Mouse (Mus musculus): ENCODE measurements around the gene Peli2.

Peli2 gene

DNA sequence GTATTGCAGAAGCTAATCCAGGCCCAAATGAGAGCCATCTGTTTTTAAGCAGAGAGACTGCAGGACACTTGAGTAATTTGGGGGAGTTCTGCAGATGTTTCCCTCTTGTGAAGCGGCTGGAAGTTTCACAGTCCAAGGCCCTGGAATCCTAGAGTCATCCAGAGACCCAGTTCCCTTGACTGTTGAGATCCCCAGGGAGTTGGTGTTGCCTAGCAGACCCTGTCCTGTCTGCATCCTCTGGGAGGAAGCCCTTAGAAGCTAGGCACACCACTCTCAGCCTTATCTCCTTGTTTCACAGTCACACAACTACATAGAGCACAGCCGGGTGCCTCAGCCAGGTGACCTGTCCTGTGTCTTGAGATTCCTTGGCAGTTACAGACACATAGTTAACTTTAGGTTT, 30.9 kb downstream of the Peli2 start:
- no peak for DNase-seq (ENCODE audit: low spot score)

DNA sequence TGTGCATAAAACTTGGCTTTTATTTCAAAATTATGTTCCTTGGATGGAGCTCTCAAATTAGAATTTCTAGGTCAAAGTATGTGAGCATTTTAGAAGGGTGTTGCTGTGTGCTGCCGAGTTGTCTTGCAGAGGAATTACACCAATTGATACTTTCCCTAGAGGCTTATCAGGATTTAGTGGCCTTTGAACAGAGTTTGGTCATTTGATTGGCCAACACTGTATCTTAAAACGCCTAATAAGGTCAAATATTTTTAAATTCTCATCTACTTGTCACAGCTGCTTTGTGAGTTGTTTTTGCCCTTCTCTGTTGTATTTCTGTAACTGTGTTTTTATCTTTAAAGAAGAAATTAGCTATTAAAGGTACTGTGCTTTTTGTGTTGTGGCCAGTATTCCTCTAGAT, 32.4 kb downstream of the Peli2 start:
- no peak for DNase-seq (ENCODE audit: low spot score)

DNA sequence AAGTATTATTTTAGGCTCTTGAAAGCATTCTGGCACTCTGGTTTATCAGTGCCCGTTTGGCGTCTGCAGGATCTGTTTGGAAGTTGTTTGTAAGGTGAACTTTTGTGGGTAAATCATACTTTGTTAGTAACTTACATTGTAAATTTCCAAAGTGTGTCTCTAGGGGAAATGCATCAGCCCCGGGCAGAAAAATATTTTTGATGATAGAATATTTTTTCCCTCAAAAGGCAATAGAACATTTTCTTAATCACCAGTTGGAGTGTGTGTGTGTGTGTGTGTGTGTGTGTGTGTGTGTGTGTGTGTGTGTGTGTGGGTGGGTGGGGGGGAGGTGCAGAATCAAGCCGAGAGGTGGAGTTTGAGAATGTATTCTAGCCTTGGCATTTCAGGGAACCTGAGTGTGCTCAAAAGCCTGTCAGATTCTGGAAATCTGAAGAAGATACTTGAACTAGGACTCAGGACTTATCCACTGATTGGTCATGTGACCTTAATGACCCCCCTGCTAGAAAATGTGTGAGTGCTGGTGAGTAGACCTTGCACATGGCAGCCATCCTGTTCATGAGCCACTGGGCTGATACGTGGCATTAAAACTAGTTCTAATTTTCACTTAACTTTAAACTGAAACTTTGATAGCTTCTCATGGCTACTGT, 33.4 kb downstream of the Peli2 start:
- DNase-seq (ENCODE audit: low spot score), result no peak

DNA sequence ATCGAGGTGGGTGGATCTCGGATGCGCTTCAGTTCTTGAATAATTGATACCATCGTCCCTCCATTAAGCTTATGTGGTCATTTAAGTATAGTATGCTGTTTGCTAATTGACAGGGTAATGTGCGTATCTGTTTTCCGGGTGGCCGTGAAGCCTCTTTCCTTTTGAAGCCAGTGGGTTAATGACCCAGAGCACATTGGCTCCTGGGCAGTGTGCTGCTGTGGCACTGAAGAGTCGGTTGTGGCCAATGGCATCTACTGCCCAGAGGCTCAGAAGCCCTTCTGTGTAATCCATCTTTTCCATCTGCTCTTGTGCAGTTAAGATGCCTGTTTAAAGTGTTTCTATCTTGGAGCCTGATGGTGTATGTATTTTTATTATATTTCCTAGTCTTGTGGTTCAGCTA, 34.0 kb downstream of the Peli2 start:
- DNase-seq (ENCODE audit: low spot score), result no peak

DNA sequence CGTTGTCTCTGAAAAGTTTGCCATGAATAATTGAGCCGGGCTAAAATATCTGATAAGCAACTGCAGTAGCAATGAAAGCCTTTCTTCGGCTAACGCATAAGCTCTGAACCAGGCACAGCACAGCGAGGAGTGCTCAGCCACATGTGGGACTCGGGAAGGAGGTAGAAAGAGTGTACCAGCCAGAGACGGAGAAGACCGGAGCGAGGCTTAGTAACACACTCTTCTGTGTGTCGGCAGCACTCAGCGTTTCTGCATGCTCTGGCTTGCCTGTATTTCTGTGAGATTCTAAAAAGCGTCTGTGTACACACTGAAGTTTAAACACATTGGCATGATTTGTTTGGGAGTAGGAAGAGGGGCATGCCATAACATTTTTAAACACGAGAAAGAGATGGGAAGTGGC, 34.5 kb downstream of the Peli2 start:
- DNase-seq (ENCODE audit: low spot score), result no peak

DNA sequence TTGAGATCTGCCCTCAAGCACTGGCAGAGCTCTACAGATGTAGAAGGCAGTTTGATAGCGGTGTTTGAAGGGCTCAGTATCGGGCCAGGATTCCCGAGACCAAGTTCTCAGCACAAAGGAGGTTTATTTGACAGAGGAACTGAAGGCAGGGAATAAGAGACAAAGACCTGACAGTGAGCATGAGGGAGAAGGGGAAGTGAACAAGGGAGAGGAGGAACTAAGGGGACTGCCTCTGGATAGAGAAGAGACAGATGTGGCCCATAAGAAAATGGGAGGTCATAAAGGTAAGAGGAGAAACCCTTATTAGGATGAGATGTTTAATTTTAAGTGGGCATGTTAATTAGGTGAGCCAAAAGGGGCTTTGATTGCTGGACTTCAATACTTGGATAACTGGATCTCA, 36.5 kb downstream of the Peli2 start:
- DNase-seq (ENCODE audit: low spot score), result no peak

DNA sequence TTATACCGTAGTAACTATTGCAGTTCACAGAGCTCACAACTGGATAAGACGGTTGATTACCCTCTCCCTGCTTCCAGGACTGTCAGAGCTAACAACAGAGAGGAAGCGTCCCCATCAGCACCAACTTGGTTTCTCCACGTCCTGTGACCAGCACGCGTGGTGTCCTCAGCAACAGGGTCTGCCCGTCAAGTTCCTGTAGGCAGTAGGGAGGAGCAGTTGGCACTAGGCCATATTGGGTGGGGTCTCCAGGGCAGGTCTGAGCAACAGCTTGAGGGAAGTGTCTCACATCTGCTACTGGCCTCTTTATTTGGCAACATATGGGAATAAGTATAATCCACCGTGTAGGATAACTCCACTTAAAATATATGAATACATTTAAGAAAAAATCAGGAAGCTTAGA, 37.2 kb downstream of the Peli2 start:
- DNase-seq (ENCODE audit: low spot score), result no peak

DNA sequence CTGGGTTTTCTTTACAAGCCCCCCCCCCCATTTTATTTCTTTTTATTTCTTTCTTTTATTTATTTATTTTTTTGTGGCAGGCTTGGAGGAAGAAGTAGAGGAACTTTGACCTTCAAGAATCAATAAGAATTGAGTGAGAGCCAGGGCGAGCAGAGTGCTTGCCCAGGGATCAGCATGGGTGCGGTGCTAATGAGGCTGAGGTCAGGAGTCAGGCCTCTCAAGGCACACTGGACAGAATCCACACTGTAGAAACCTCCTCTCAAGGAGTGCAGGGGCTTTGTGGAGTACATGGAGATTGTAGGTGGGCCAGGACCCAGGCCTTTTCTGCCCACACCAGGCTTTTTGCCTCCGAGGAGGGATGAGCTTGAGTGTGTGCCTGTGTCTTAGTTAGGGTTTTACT, 38.8 kb downstream of the Peli2 start:
- DNase-seq (ENCODE audit: low spot score), result no peak

DNA sequence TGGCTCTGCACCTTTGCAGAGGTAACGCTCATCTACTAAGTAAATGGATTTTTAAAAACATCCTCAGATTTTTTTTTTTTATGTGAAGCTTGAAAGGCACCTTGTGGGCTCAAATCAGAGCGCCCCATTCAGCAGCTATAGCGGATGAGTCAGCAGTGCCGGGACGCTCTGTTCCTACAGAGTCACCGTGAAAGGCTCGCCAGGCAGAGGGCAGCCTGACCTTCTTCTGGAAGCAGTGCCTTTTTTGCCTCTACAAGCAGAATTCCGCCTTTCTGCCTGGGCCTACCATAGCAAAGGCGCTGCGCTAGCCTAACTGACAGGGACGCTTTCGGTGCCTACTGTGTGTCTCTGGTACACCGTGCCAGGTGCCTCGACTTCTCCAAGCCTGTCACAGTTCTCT, 41.8 kb downstream of the Peli2 start:
- DNase-seq (ENCODE audit: low spot score), result no peak

DNA sequence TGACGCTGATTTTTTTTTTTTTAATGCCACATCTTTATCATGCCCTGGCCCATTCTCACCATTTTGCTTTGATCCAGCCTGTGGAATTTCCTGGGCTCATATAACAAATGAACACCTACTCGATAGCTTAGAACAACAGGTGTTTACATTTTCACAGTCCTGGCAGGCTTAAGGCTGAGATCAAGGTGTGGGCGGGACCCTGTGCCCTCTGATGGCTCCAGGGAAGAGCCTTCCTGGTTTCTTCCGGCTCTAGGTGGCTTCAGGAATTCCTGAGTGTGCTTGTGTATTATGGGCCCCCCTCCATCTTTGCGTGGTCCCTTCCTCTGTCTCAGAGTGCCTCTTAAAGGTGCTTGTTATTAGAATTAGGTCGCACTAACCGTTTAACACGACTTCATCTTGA, 44.3 kb downstream of the Peli2 start:
- DNase-seq (ENCODE audit: low spot score), result no peak

DNA sequence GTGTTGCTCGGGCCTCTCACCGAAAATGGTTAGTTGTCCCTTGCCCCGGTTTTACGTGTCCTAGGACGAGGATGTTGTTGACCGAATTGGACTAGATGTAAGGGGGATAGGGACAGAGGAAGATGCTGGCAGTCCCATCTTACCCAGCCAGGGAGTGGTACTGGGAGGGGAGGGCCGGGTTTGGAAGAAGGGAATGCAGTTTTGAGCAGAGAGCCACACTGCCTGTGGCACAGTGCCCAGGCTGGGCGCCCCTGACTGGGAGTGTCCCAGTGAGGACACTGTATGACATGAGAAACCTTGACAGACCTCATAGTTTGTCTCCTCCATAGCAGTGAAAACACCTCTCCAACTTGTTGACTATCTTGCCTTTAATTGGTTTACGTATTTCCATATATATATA, 45.8 kb downstream of the Peli2 start:
- no peak for DNase-seq (ENCODE audit: low spot score)

DNA sequence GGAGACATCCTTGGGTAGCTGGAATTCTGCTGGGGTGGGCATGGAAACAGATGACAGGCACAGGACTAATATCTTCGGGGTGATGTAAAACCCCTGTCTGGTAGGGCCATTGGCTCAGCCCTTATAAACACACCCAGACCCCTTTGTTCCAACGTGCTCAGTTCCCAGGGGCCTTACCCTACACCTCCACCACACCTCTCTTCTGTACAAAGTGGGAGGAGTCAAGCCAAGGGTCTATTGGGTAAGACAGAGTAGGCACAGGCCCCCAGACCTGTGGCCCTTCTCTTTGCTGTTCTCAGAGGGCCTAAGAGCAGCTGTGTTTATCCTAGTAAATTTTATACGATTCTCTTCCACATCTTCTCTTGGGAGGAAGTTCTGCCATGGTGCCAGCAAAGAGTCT, 46.4 kb downstream of the Peli2 start:
- DNase-seq (ENCODE audit: low spot score), result no peak

DNA sequence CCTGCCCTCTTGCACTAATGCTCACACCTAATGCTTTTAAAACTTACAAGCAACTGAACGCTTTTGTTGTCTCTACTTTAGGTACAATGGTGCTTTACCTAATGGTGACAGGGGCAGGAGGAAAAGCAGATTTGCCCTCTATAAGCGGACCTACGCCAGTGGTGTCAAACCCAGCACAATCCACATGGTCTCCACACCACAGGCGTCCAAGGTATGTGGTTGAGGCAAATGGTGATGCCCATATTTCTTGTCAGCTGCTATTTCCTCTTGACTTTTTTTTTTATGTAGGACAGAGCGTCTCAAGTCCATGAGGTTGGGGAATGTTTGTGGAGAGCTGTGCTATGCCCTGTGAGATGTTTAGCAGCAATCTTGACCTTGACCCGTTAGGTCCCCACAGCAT, 47.5 kb downstream of the Peli2 start:
- no peak for DNase-seq (ENCODE audit: low spot score)

DNA sequence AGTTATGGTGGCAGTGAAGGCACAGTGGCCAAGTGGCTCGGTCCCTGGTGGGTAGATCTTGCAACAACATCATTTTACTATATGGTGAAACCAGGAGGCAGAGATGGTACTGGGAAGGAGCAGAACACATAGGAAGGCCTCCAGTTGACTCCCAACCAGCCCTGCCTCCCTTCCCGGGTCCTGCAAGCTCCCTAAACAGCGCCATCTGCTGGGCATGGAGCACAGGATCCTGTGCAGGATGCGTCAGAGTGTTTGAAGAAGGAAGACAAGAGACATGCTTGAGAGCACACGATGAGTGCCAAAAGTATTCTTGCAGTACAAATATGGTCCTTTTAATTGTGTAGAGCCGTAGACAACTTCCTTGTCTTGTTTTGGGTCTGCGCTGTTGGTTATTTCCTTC, 49.3 kb downstream of the Peli2 start:
- DNase-seq (ENCODE audit: low spot score), result peak; percentile 83

DNA sequence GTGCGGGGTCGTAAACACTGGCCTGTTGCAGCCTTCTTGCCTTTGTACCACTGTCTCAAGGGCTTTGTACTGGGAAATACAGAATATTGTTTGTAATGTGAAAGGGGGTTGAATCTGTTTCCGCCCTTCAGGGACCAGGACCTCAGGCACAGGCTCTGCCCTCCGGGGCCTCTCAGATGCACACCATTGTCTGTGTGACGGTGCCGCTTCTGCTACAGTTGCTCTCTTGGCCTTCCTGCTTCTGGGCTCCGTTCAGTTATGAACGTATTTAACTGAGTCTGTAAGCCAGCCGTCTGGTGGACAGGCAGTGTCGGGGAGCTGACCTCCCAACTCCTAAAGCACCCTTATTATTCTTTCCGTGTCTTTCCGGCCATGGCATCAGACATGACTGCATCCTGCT, 50.6 kb downstream of the Peli2 start:
- no peak for DNase-seq (ENCODE audit: low spot score)

DNA sequence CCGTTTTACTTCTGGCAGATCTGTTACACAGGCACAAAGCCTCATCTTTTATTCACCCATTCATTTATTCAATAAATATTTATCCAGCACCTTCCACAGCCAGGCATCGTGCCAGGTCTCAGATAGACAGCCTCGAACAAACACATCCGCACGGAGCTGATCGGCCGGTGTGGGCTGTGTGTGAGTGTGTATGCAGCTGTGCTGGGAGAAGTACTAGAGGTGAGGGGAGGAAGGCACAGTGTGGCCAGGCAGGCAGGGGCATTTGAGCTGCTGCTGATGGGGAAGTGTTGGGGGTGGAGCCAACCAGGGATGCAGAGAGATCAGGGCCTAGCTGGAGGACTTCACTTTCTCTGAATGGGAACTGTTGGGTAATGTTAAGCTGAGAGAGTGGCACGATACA, 51.4 kb downstream of the Peli2 start:
- no peak for DNase-seq (ENCODE audit: low spot score)

DNA sequence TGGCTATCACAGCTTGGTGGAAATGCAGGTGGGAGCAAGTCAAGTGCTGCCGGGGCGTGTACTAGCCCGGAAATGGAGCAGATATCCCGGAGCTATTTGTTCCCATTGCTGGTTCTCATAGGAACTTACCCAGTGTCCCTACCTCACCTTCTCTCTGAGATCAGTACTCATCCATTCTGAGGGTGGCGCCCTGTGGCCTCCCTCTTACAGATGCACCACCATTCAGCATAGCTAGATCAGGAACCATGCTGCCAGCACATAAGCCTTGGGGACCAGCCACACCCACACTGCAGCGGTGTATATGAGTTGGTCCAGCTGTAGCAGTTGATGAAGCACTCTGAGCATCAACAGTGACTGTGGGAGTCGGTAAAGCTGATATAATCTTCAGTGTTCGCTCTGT, 52.3 kb downstream of the Peli2 start:
- DNase-seq (ENCODE audit: low spot score), result no peak

DNA sequence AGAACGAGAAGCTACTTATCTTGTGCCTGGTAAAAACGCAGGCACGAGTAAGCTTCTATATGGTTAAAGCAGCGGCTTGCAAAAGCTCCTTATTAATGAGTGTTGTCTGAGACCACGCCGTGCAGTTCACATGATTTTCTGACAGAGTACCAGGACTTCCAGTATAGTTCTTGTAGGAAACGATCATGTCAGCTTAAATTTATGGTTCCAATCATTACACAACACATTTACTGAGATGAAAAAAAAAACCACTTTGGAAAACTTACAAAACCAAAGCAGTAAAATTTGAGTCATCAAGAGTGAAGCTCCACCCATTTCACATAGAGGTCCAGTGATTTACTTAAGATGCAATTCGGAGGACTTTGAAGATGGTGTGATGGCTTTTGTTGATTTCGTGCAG, 53.2 kb downstream of the Peli2 start:
- DNase-seq (ENCODE audit: low spot score), result no peak

DNA sequence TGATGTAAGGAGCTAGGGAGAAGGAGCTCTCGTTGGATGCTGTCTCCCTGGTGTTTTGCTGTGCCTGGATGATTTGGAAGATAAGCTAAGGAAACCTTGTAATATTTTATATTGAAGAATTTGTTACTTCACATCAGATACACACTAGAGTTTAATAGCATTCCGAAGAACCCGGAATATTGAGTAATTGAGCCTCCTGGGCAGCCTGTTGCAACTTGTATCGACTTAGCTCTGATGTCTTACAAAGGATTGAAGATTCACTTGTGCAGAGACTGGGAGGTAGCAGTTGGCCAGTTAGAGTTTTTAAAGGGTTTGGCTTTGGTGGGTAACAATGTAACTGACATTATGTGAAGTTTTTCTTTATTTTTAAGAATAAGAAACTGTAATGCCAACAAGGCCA, 53.7 kb downstream of the Peli2 start:
- DNase-seq (ENCODE audit: low spot score), result no peak

DNA sequence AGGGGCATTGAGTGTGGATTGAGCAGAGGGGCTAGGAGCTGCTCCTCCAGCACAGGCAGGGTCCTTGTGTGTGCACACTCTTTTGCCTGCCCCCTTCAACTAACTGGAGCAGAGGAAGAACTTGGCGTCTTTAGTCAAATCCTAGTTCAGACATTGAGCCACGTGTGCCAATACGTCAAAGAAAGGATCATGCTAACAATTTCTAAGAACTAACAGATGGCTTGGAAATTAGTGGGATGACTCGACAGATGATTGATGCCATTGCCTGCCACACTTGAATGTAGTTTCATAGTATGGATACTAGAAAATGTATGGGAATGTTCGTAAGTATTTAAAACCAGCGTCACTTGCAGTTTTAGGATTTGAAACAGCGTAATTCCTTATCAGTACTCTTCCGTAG, 54.5 kb downstream of the Peli2 start:
- no peak for DNase-seq (ENCODE audit: low spot score)

DNA sequence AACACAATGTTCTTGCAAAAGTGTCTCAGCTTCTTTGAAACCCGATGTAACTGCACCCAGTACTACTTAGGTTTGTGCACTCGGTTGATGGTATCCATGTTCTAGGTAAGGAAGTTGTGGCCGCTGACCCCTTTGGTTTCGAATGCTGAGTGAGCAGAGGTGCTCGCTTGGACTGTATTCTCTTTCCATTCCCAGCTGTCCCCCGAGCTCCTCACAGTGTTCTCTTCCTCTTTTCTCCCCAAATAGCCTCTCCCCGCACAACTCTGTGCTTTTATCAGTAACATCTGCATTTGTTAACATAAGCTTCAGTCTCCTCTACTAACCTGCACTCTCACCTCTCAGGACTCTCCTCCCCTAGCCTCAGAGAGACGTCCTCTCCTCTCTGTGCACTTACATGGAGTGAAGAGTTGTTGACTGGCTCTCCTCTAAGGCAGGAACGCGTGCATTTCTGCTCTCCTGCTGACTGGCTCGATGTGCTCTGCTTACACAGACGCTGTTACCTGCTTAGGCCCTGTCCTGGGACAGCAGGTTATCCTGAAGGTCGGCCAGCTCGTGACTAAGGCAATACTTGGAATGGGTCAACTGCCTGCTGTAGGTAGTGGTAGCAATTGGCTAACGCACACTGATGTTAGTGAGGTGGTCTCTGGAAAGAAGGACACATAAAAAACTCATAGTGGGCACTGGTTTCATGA, 57.8 kb downstream of the Peli2 start:
- DNase-seq (ENCODE audit: low spot score), result no peak

DNA sequence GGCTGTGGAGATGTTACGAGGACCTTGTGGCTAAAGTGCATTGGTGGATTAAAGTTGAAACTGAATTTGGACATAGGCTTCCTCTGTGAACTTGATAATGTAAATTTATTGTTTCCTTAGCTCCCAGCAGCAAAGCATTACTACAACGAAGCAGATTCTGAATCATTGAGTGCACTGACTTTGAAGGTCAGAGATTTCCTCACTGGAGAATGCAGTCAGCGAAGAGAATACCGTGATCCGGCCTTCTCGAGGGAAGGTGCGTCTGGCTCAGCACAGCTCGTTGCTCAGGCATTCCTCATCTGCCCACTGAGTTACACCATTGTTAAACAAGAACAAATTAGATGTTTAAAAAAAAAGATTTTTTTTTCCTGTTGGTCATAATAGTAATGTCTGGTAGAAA, 58.4 kb downstream of the Peli2 start:
- no peak for DNase-seq (ENCODE audit: low spot score)

DNA sequence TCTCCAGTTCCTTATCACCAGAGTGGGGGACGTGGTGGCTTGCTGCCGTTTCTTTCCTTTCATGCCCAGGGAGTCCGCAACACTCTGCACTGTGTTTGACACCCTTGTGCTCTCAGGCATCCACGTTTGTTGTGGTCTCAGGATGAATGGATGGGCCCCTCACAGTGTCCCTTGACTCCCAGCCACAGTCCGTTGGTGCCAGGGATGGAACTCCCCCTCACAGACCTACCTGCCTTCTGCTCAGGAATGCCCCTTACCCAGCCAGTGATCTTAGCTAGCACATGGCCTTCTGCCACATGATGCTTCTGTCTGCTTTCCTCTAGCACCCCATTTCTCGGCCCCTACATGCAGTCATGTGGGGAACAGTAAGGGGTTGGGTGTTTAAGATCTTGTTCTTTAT, 65.7 kb downstream of the Peli2 start:
- no peak for DNase-seq (ENCODE audit: low spot score)

DNA sequence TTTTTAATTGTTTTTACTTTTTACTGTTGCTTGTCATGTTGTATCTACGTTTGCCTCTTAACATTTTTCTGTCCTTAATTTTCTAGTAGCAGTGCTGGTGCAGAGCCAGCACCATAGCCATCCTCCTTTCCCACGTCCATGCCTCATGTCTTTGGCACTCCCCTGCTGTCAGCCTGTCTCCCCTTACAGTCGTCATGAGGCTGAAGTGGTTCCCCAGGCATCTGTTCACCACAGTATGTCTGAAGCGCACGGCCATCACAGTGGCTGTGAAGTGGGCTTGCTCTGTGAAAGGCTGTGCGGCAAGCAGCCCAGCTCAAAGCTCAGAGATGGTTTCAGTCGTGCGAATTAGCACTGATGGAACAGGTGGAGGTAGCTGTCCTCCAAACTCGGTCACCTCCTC, 66.5 kb downstream of the Peli2 start:
- no peak for DNase-seq (ENCODE audit: low spot score)

All from testis, postnatal 10 days (tissue).